Mouse (Mus musculus): ENCODE results near the gene Fam71a.

DNA sequence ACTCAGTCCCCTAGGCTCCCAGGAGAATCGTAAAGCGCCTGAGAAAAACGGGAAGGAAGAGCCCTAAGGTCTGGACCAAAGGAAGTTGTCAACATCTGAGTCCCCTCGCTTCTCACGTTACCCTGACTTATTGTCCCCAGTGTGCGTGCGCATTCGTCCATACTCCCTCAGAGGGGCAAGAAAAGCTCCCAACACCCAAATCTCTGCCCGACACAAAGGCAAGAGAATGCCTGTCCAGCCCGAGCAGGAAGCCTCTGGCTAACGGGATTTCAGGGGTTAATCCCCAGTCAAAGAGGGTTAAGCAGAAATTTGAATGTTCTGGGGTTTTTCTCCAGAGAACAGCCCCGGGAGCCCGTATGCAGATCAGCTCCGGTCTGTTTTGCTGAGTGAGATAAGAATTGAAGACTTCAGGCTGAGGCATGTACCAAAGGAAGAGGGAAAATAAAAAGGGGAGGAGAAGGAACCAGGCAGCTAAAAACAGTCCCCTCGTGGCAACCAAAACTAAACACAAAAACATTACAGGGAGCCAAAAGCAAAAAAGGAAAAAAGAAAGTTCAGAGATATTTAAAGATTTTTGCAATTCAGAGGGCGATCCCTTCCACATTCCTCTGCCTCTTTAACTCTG, 21.3 kb upstream of the Fam71a start:
- TF ChIP-seq CTCF (IDR thresholded peaks at IDR 0.05; ENCODE audit: low read depth) = no peak
- no peak for TF ChIP-seq EP300 (optimal IDR thresholded peaks at IDR 0.05)

Data from stomach, postnatal 0 days (tissue).